Mouse (Mus musculus) embryonic fibroblast, embryonic 13.5 days (primary cell): ENCODE measurements at regions not wholly inside any gene's neighbourhood (a gene's known extent, or its start where the extent isn't known, plus 50 kb on each side); places are given as distances from the start of the nearest gene placed in this dataset.

ENCODE experiments used
- CTCF ChIP-seq: IDR thresholded peaks from 2 replicates; pipeline ENCODE4 v1.5.1; 2011; ENCODE audit warnings: mild to moderate bottlenecking, control low read depth, low read length, moderate library complexity, borderline replicate concordance; ENCODE audit not compliant: insufficient read depth
- POLR2A ChIP-seq: IDR thresholded peaks from 2 replicates; pipeline ENCODE4 v1.6.1; 2011; ENCODE audit warnings: low read depth, mild to moderate bottlenecking, control low read depth, low read length, moderate library complexity

GRCm38 (mm10) chr4:34151605-34152347 lies 101.8 kb upstream of the Spaca1 start:
- TF ChIP-seq POLR2A (no peak), CTCF (no peak)
